Mouse (Mus musculus): ENCODE results near the gene Tent5c.

Gene Tent5c

GRCm38 (mm10) chr3:100489133-100490009, at the start of gene Tent5c:
TSS of gene Tent5c (minus strand) at chr3:100489324.
- peak; percentile 98 for DNase-seq (ENCODE audit: low spot score)

- no peak for DNase-seq (ENCODE audit: low spot score)
Observed at GRCm38 (mm10) chr3:100536686-100537085, 47.6 kb upstream of the Tent5c start.

GRCm38 (mm10) chr3:100535902-100536301, 46.8 kb upstream of the Tent5c start:
- DNase-seq (ENCODE audit: low spot score), result no peak

- DNase-seq (ENCODE audit: low spot score), result no peak
Observed at GRCm38 (mm10) chr3:100535298-100535697, 46.2 kb upstream of the Tent5c start.

GRCm38 (mm10) chr3:100534394-100534793, 45.3 kb upstream of the Tent5c start:
- no peak for DNase-seq (ENCODE audit: low spot score)

- no peak for DNase-seq (ENCODE audit: low spot score)
Observed at GRCm38 (mm10) chr3:100533429-100533828, 44.3 kb upstream of the Tent5c start.

- no peak for DNase-seq (ENCODE audit: low spot score)
Observed at GRCm38 (mm10) chr3:100530919-100531318, 41.8 kb upstream of the Tent5c start.

- no peak for DNase-seq (ENCODE audit: low spot score)
Observed at GRCm38 (mm10) chr3:100530244-100530788, 41.2 kb upstream of the Tent5c start.

GRCm38 (mm10) chr3:100522671-100523070, 33.5 kb upstream of the Tent5c start:
- DNase-seq (ENCODE audit: low spot score), result no peak

- DNase-seq (ENCODE audit: low spot score), result no peak
Observed at GRCm38 (mm10) chr3:100521626-100522025, 32.5 kb upstream of the Tent5c start.

- no peak for DNase-seq (ENCODE audit: low spot score)
Observed at GRCm38 (mm10) chr3:100515754-100516141, 26.6 kb upstream of the Tent5c start.

- DNase-seq (ENCODE audit: low spot score), result no peak
Observed at GRCm38 (mm10) chr3:100515093-100515753, 26.1 kb upstream of the Tent5c start.

GRCm38 (mm10) chr3:100507174-100507573, 18.1 kb upstream of the Tent5c start:
- DNase-seq (ENCODE audit: low spot score), result no peak

GRCm38 (mm10) chr3:100506715-100507114, 17.6 kb upstream of the Tent5c start:
- DNase-seq (ENCODE audit: low spot score), result no peak

- DNase-seq (ENCODE audit: low spot score), result no peak
Observed at GRCm38 (mm10) chr3:100503882-100504281, 14.8 kb upstream of the Tent5c start.

- DNase-seq (ENCODE audit: low spot score), result no peak
Observed at GRCm38 (mm10) chr3:100502516-100502915, 13.4 kb upstream of the Tent5c start.

- DNase-seq (ENCODE audit: low spot score), result no peak
Observed at GRCm38 (mm10) chr3:100501899-100502298, 12.8 kb upstream of the Tent5c start.

- DNase-seq (ENCODE audit: low spot score), result no peak
Observed at GRCm38 (mm10) chr3:100496081-100496480, 7.0 kb upstream of the Tent5c start.

- DNase-seq (ENCODE audit: low spot score), result no peak
Observed at GRCm38 (mm10) chr3:100495456-100495855, 6.3 kb upstream of the Tent5c start.

GRCm38 (mm10) chr3:100494912-100495311, 5.8 kb upstream of the Tent5c start:
- DNase-seq (ENCODE audit: low spot score), result no peak

- no peak for DNase-seq (ENCODE audit: low spot score)
Observed at GRCm38 (mm10) chr3:100490010-100490300, 831 bp upstream of the Tent5c start.

- DNase-seq (ENCODE audit: low spot score), result peak; percentile 85
Observed at GRCm38 (mm10) chr3:100488251-100489132, 632 bp downstream of the Tent5c start.

Measured in testis, postnatal 10 days (tissue).